Mouse (Mus musculus) midbrain, embryonic 15.5 days (tissue): ENCODE measurements at regions not wholly inside any gene's neighbourhood (a gene's known extent, or its start where the extent isn't known, plus 50 kb on each side); places are given as distances from the start of the nearest gene placed in this dataset.

Experiments used
- ATAC-seq: fragments of 200-750 bp; cut with Nextera tagmentation; replicated peaks from 2 replicates; pipeline ENCODE4 v1.8.0; 2017; ENCODE audit warnings: moderate TSS enrichment
- H3K27ac ChIP-seq: fragments of 300-500 bp; sonication (generic); 2 replicates; pipeline ENCODE4 v1.5.1; 2015; ENCODE audit warnings: mild to moderate bottlenecking, inconsistent platforms
- H3K27me3 ChIP-seq: fragments of 300-500 bp; sonication (generic); replicated peaks from 2 replicates; pipeline ENCODE4 v1.6.1; 2015; ENCODE audit warnings: inconsistent platforms
- H3K36me3 ChIP-seq: fragments of 300-500 bp; sonication (generic); replicated peaks from 2 replicates; pipeline ENCODE4 v1.6.1; 2015; ENCODE audit warnings: inconsistent platforms
- H3K4me1 ChIP-seq: fragments of 300-500 bp; sonication (generic); 2 replicates; pipeline ENCODE4 v1.6.1; 2015; ENCODE audit warnings: inconsistent platforms
- H3K4me2 ChIP-seq: fragments of 300-500 bp; sonication (generic); 2 replicates; pipeline ENCODE4 v1.6.1; 2015; ENCODE audit warnings: inconsistent platforms, mild to moderate bottlenecking, moderate library complexity
- H3K4me3 ChIP-seq: fragments of 300-500 bp; sonication (generic); 2 replicates; pipeline ENCODE4 v1.5.1; 2015; ENCODE audit warnings: mild to moderate bottlenecking, inconsistent platforms
- H3K9ac ChIP-seq: fragments of 300-500 bp; sonication (generic); 2 replicates; pipeline ENCODE4 v1.6.1; 2015; ENCODE audit warnings: mild to moderate bottlenecking, inconsistent platforms
- H3K9me3 ChIP-seq: fragments of 300-500 bp; sonication (generic); 2 replicates; pipeline ENCODE4 v1.6.1; 2016; ENCODE audit warnings: inconsistent platforms
- WGBS: fragments of 180-500 bp; shearing (Covaris S2); methylation state at CpG from one replicate; pipeline ENCODE4 v1.1.7; 2015; ENCODE audit warnings: mixed read lengths; 5-methylcytosine and 5-hydroxymethylcytosine counted together

DNA sequence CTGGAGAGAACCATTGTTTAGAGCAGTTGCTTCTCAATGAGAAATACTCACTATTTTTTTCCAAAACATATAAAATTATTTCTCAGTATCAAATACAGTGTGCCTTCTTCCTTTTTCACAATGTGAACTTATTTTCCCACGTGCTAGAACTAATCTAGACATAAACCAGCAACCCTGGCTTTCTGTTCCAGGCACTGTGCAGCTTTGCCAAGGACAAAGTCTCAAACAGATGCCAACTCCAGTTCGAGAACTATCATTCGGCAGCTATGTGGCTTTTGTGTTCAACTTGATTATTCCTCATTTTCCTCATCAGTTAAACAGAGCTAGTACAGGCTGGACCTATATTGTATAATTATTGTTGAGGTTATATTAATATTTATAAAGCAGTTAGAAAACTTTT is 116.2 kb downstream of the Rpl36a-ps1 start:
- Histone ChIP-seq H3K27me3 (no peaks in the 10 kb centered on the region), H3K27ac (no peak overlapping the region), H3K36me3 (no peaks in the 10 kb centered on the region), H3K9ac (no peak overlapping the region), H3K4me2 (no peak overlapping the region), H3K9me3 (no peaks in the 10 kb centered on the region), H3K4me1 (no peaks in the 10 kb centered on the region), H3K4me3 (no peak overlapping the region)
- 76% methylated on average over 3 of the region's 3 CpGs for WGBS
- no peak for ATAC-seq

DNA sequence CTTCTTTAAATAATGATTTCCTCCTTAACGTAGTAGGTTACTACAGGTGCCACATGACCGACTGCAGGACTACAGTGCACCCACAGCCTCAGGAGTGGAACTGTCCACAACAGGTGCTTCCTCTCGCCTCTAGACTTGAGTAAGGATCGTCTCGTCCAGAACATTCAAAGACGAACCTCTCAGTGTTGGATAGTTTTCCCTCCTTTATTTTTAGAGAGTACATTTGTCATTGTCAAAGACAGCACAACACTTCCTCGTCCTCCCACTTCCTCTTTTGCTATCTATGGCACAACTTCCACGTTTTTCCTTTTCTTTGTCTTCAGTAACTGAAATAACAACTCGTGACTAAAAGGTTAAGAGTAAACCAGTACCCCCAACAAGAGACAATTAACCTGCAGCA is 120.7 kb downstream of the Rpl36a-ps1 start:
- ATAC-seq, result no peak
- Histone ChIP-seq H3K4me2 (no peak overlapping the region), H3K9ac (no peak overlapping the region), H3K27me3 (no peaks in the 10 kb centered on the region; the same call in 1 of the 2 replicates), H3K4me1 (no peaks in the 10 kb centered on the region), H3K4me3 (no peak overlapping the region), H3K9me3 (no peaks in the 10 kb centered on the region), H3K36me3 (no peaks in the 10 kb centered on the region), H3K27ac (no peak overlapping the region)
- 86% methylated on average over 9 of the region's 9 CpGs for WGBS

- no peaks in the 10 kb centered on the region for H3K36me3 ChIP-seq
- H3K4me1 ChIP-seq, result no peaks in the 10 kb centered on the region
- no peak overlapping the region for H3K27ac ChIP-seq
- H3K4me3 ChIP-seq, result no peak overlapping the region
- no peak overlapping the region for H3K4me2 ChIP-seq
- no peak for ATAC-seq
- no peaks in the 10 kb centered on the region; the same call in 1 of the 2 replicates for H3K27me3 ChIP-seq
- 85% methylated on average over 6 of the region's 6 CpGs for WGBS
- H3K9me3 ChIP-seq, result no peaks in the 10 kb centered on the region
- H3K9ac ChIP-seq, result no peak overlapping the region
These were observed 124.2 kb downstream of the Rpl36a-ps1 start for GRCm38 (mm10) chr14:98869888-98870287.

DNA sequence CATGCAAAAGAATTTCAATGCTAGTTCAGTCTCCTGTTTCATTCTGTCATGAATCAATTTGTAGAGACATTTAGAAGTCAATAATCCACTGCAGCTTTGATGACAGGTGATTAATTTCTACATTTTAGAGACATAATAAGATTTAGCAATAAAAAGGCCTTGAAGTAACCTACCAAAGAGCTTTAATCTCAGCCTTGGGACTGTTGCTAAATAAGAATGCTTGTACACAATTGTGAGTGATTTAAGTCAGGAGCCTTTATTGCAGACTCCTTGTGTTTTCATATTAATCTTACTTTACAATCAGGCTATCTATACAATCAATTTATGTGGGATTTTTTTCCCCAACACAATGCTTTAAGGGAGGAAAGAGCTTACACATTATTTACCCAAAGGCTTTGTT is 127.2 kb downstream of the Rpl36a-ps1 start:
- H3K36me3 ChIP-seq, result no peaks in the 10 kb centered on the region
- 0 out of 2 replicates have a peak, but pooled peaks cover 4% of the 10 kb centered on the region for H3K27me3 ChIP-seq
- H3K27ac ChIP-seq, result no peak overlapping the region
- H3K9ac ChIP-seq, result no peak overlapping the region
- H3K4me3 ChIP-seq, result no peak overlapping the region
- no peak for ATAC-seq
- H3K9me3 ChIP-seq, result no peaks in the 10 kb centered on the region
- H3K4me2 ChIP-seq, result no peak overlapping the region
- no peaks in the 10 kb centered on the region for H3K4me1 ChIP-seq

DNA sequence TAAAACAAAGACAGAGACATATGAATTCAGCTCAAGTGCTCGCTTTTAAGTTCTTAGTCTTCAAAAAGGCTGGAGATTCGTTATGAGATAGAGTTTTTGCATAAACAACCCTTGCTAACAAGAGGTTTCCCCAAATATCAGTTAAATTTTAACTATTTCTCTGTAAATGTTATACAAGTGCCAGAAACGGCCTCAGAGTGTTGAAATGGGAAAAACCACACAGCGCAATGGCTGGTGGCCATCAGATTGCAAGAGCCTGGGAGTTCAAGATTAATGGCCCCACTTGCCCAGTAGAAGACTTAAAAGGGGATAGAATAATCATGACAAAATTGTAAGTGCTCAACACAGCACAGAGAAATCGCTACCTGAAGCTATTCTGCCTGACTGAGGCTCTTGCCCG is 130.1 kb downstream of the Rpl36a-ps1 start:
- 93% methylated on average over 6 of the region's 6 CpGs for WGBS
- no peaks in the 10 kb centered on the region for H3K9me3 ChIP-seq
- no peak overlapping the region for H3K4me2 ChIP-seq
- no peak overlapping the region for H3K9ac ChIP-seq
- H3K4me1 ChIP-seq, result no peaks in the 10 kb centered on the region
- no peak for ATAC-seq
- H3K36me3 ChIP-seq, result no peaks in the 10 kb centered on the region
- H3K27me3 ChIP-seq, result 0 out of 2 replicates have a peak, but pooled peaks cover 4% of the 10 kb centered on the region
- H3K4me3 ChIP-seq, result no peak overlapping the region
- no peak overlapping the region for H3K27ac ChIP-seq

GRCm38 (mm10) chr14:98863598-98863997 is 130.5 kb downstream of the Rpl36a-ps1 start:
- Histone ChIP-seq H3K4me2 (no peak overlapping the region), H3K4me3 (no peak overlapping the region), H3K9ac (no peak overlapping the region), H3K36me3 (no peaks in the 10 kb centered on the region), H3K4me1 (no peaks in the 10 kb centered on the region), H3K9me3 (no peaks in the 10 kb centered on the region), H3K27ac (no peak overlapping the region), H3K27me3 (0 out of 2 replicates have a peak, but pooled peaks cover 4% of the 10 kb centered on the region)
- ATAC-seq, result no peak
- 79% methylated on average over 11 of the region's 11 CpGs for WGBS

DNA sequence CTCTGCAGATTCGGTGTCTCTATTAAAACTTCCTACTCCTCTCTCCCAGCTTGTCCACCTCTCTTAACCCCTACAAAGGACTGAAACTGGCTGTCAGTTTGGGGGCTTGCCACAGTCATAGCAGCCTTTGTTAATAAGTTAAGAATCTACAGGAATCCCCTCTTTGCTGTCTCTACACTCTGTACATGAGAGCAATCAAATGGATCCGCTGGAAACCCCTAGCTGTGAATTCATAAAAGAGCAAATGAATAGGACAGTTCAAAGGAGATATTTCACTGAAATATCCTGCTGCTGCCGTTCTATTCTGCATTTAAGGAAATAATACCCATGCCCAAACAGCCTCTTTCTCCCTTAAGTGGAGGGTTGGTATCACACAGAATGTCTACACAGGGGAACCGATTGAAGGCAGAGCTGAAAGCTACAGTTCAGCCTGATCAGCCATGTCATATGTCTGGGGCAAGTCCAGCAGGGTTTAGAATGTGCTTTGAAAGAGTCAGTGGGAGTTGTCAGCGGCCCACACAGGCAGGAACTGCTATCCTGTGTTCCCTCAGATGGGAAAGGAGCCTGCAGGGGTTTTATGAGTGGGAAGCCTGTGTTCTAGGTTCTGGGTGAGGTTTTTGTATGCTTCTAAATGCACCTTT is 131.9 kb downstream of the Rpl36a-ps1 start:
- Histone ChIP-seq H3K4me3 (no peak overlapping the region), H3K4me1 (no peaks in the 10 kb centered on the region), H3K36me3 (no peaks in the 10 kb centered on the region), H3K9ac (no peak overlapping the region), H3K4me2 (no peak overlapping the region), H3K27me3 (0 out of 2 replicates have a peak, but pooled peaks cover 8% of the 10 kb centered on the region), H3K9me3 (no peaks in the 10 kb centered on the region), H3K27ac (no peak overlapping the region)
- ATAC-seq, result peak; percentile 87
- WGBS, result 32% methylated on average over 5 of the region's 5 CpGs

- no peaks in the 10 kb centered on the region for H3K4me1 ChIP-seq
- 0 out of 2 replicates have a peak, but pooled peaks cover 4% of the 10 kb centered on the region for H3K27me3 ChIP-seq
- no peak overlapping the region for H3K9ac ChIP-seq
- 83% methylated on average over 7 of the region's 7 CpGs for WGBS
- H3K36me3 ChIP-seq, result no peaks in the 10 kb centered on the region
- H3K9me3 ChIP-seq, result no peaks in the 10 kb centered on the region
- no peak overlapping the region for H3K27ac ChIP-seq
- no peak overlapping the region for H3K4me2 ChIP-seq
- no peak for ATAC-seq
- no peak overlapping the region for H3K4me3 ChIP-seq
These were observed 135.3 kb downstream of the Rpl36a-ps1 start for GRCm38 (mm10) chr14:98858801-98859200.

GRCm38 (mm10) chr14:98848500-98848899 is 145.6 kb downstream of the Rpl36a-ps1 start:
- Histone ChIP-seq H3K27me3 (no peaks in the 10 kb centered on the region), H3K4me1 (no peaks in the 10 kb centered on the region), H3K27ac (no peak overlapping the region), H3K9ac (no peak overlapping the region), H3K4me3 (no peak overlapping the region), H3K9me3 (no peaks in the 10 kb centered on the region), H3K4me2 (no peak overlapping the region), H3K36me3 (no peaks in the 10 kb centered on the region)
- WGBS, result 68% methylated on average over 1 of the region's 1 CpGs
- no peak for ATAC-seq

DNA sequence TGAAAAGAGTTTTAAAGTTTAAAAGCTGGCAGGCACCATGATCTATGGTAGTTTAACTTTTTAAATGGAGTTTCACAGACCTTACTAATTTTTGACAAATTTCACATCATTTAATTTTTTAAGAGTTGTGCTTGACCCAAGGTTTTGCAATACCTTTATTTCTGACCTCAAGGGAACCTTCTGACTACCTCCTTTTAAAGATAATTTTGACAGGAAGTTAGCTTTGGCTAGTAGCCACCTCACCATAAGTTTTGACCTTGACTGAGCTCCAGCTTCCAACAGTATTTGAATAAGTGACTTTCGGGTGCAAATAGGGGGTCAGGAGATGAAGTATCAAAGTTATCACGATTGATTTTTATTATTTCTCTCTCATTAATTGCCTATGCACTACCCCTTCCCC is 149.9 kb downstream of the Rpl36a-ps1 start:
- no peak overlapping the region for H3K27ac ChIP-seq
- no peaks in the 10 kb centered on the region for H3K27me3 ChIP-seq
- no peak overlapping the region for H3K4me2 ChIP-seq
- 82% methylated on average over 2 of the region's 2 CpGs for WGBS
- no peak for ATAC-seq
- no peak overlapping the region for H3K4me3 ChIP-seq
- no peaks in the 10 kb centered on the region for H3K4me1 ChIP-seq
- no peaks in the 10 kb centered on the region for H3K36me3 ChIP-seq
- no peaks in the 10 kb centered on the region for H3K9me3 ChIP-seq
- no peak overlapping the region for H3K9ac ChIP-seq

GRCm38 (mm10) chr14:98834316-98834715 is 159.8 kb downstream of the Rpl36a-ps1 start:
- no peak overlapping the region for H3K27ac ChIP-seq
- no peak overlapping the region for H3K4me2 ChIP-seq
- H3K4me3 ChIP-seq, result no peak overlapping the region
- no peaks in the 10 kb centered on the region for H3K36me3 ChIP-seq
- WGBS, result 84% methylated on average over 5 of the region's 5 CpGs
- H3K9ac ChIP-seq, result no peak overlapping the region
- H3K4me1 ChIP-seq, result no peaks in the 10 kb centered on the region
- ATAC-seq, result no peak
- no peaks in the 10 kb centered on the region for H3K27me3 ChIP-seq
- H3K9me3 ChIP-seq, result no peaks in the 10 kb centered on the region

GRCm38 (mm10) chr14:98833230-98833999 is 160.7 kb downstream of the Rpl36a-ps1 start:
- Histone ChIP-seq H3K9ac (no peak overlapping the region), H3K4me2 (no peak overlapping the region), H3K27me3 (no peaks in the 10 kb centered on the region), H3K36me3 (no peaks in the 10 kb centered on the region), H3K4me1 (no peaks in the 10 kb centered on the region), H3K4me3 (no peak overlapping the region), H3K27ac (no peak overlapping the region), H3K9me3 (no peaks in the 10 kb centered on the region)
- 59% methylated on average over 13 of the region's 13 CpGs for WGBS
- ATAC-seq, result 0 out of 2 replicates have a peak, but pooled peaks have one; percentile 50

DNA sequence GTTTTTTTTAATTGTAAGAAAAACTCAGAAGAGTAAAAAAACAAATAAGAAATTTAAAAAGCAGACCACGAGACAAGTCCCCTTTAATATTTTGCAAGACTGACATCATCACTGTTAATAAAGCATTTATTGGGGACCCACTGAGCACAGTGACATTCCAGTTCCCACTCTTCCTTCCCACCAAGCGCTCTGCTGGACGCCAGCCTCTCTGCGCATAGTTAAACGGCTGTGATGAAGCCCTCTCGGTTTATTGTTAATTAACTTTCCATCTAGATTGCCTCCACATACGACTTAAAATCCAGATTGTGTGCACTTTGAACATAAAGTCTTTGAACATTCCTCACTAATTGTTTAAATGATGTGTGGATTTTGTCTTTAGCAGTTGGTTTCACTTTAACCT is 161.7 kb downstream of the Rpl36a-ps1 start:
- no peak for ATAC-seq
- 37% methylated on average over 7 of the region's 7 CpGs for WGBS
- no peak overlapping the region for H3K9ac ChIP-seq

More for the DNA sequence above, 161.7 kb downstream of the Rpl36a-ps1 start:
- Histone ChIP-seq H3K27ac (no peak overlapping the region), H3K9me3 (no peaks in the 10 kb centered on the region), H3K36me3 (no peaks in the 10 kb centered on the region), H3K4me2 (no peak overlapping the region), H3K4me1 (no peaks in the 10 kb centered on the region), H3K27me3 (no peaks in the 10 kb centered on the region), H3K4me3 (no peak overlapping the region)
